Mouse (Mus musculus): ENCODE results near the gene Tnfrsf13b.
A peak's percentile ranks its signal among the peaks of the same experiment; 100 is the strongest.

Tnfrsf13b gene

GRCm38 (mm10) chr11:61126606-61127355 lies at the start of gene Tnfrsf13b:
Gene Tnfrsf13b (plus strand): TSS chr11:61126755.
- DNase-seq (ENCODE audit: low spot score in 2 of 2): peak in 1 of 2 experiments; percentile 32

GRCm38 (mm10) chr11:61081624-61082023 lies 44.9 kb upstream of the Tnfrsf13b start:
- no peak for DNase-seq (ENCODE audit: low spot score in 2 of 2)

- DNase-seq (ENCODE audit: low spot score in 2 of 2): no peak
These were observed 36.4 kb upstream of the Tnfrsf13b start for GRCm38 (mm10) chr11:61090195-61090594.

GRCm38 (mm10) chr11:61091192-61091591 lies 35.4 kb upstream of the Tnfrsf13b start:
- no peak for DNase-seq (ENCODE audit: low spot score in 2 of 2)

- peak; percentile 29 to 74 for DNase-seq (ENCODE audit: low spot score in 2 of 2)
These were observed 34.8 kb upstream of the Tnfrsf13b start for GRCm38 (mm10) chr11:61091642-61092262.

GRCm38 (mm10) chr11:61098046-61098445 lies 28.5 kb upstream of the Tnfrsf13b start:
- no peak for DNase-seq (ENCODE audit: low spot score in 2 of 2)

- DNase-seq (ENCODE audit: low spot score in 2 of 2): no peak
These were observed 23.9 kb upstream of the Tnfrsf13b start for GRCm38 (mm10) chr11:61102397-61103339.

GRCm38 (mm10) chr11:61104241-61104901 lies 22.2 kb upstream of the Tnfrsf13b start:
- peak; percentile 73 to 88 for DNase-seq (ENCODE audit: low spot score in 2 of 2)

GRCm38 (mm10) chr11:61108911-61109361 lies 17.6 kb upstream of the Tnfrsf13b start:
- DNase-seq (ENCODE audit: low spot score in 2 of 2): peak; percentile 39 to 51

GRCm38 (mm10) chr11:61109707-61110106 lies 16.8 kb upstream of the Tnfrsf13b start:
- DNase-seq (ENCODE audit: low spot score in 2 of 2): no peak

GRCm38 (mm10) chr11:61110113-61110512 lies 16.4 kb upstream of the Tnfrsf13b start:
- DNase-seq (ENCODE audit: low spot score in 2 of 2): no peak

- no peak for DNase-seq (ENCODE audit: low spot score in 2 of 2)
These were observed 15.6 kb upstream of the Tnfrsf13b start for GRCm38 (mm10) chr11:61110928-61111327.

GRCm38 (mm10) chr11:61111472-61111871 lies 15.1 kb upstream of the Tnfrsf13b start:
- no peak for DNase-seq (ENCODE audit: low spot score in 2 of 2)

- DNase-seq (ENCODE audit: low spot score in 2 of 2): peak in 1 of 2 experiments; percentile 53
These were observed 14.1 kb upstream of the Tnfrsf13b start for GRCm38 (mm10) chr11:61112323-61112995.

GRCm38 (mm10) chr11:61116226-61116625 lies 10.3 kb upstream of the Tnfrsf13b start:
- peak in 1 of 2 experiments; percentile 61 for DNase-seq (ENCODE audit: low spot score in 2 of 2)

GRCm38 (mm10) chr11:61119996-61120583 lies 6.5 kb upstream of the Tnfrsf13b start:
- no peak for DNase-seq (ENCODE audit: low spot score in 2 of 2)

- DNase-seq (ENCODE audit: low spot score in 2 of 2): no peak
These were observed 4.2 kb upstream of the Tnfrsf13b start for GRCm38 (mm10) chr11:61122283-61122768.

- DNase-seq (ENCODE audit: low spot score in 2 of 2): peak in 1 of 2 experiments; percentile 54
These were observed 3.7 kb upstream of the Tnfrsf13b start for GRCm38 (mm10) chr11:61122769-61123288.

GRCm38 (mm10) chr11:61123886-61124285 lies 2.7 kb upstream of the Tnfrsf13b start:
- no peak for DNase-seq (ENCODE audit: low spot score in 2 of 2)

- no peak for DNase-seq (ENCODE audit: low spot score in 2 of 2)
These were observed 585 bp upstream of the Tnfrsf13b start for GRCm38 (mm10) chr11:61125970-61126369.
